Mouse (Mus musculus) T-cell, adult 2 months (primary cell): ENCODE measurements around the gene Tcta.
A peak's percentile ranks its signal among the peaks of the same experiment; 100 is the strongest.
"Not testable (repeated sequence)": the region's sequence is repeated elsewhere in the genome, so short reads cannot be mapped to it uniquely, and the experiment has no call there.

Source experiments
- DNase-seq: peaks from one replicate; pipeline ENCODE4 v3.0.0; 2022; ENCODE audit warnings: low spot score

The Tcta gene

DNA sequence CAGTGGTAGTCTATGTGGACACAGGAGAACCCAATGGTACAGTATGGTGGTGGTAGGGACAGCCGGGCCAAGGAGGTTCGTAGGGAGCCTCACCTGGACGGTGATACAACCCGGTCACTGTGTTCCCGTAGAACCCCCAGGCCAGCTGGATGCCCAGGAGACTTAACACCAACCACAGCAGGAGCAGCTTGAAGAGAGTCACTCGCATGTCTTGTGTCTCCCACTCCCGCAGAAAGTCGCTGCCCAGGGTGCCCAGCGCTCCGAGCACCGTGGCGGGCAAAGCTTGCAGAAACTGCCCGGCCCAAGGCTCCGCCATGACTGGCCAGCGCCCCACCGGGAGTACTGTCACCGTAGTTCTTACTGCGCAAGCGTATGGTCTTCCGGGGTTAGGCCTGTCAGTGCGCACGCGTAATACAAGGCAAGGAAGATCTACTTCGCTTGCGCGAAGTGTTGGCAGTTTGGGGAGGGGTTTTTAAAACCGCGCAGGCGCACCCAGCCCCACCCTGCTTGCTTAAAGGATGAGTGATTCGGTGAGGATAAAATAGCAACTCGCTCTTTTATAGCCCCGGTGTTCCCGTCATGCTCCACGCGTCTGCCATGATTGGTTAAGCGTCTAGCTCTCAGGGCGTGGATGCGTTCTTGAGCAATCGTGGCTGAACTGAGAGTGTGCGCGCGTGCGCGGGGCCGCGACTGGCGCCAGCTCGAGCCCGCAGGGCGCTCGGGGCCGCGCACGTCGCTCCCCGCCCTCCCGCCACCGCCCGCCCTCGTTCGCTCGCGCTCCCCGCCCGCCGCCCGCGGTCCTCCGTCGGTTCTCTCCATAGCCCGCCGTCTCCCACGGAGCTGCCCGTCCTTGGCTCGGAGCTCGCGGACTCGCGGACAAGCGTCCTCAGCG is at the start of gene Tcta, which contains the start of gene Rhoa:
Gene Tcta (minus strand): TSS at position 532 of the 892 bp plus-strand sequence.
Gene Rhoa (plus strand): TSS at position 501 of the 892 bp plus-strand sequence.
- peak; percentile 100 for DNase-seq

- no peak for DNase-seq
Measured at GRCm38 (mm10) chr9:108349727-108350126, 43.8 kb upstream of the Tcta start.

DNA sequence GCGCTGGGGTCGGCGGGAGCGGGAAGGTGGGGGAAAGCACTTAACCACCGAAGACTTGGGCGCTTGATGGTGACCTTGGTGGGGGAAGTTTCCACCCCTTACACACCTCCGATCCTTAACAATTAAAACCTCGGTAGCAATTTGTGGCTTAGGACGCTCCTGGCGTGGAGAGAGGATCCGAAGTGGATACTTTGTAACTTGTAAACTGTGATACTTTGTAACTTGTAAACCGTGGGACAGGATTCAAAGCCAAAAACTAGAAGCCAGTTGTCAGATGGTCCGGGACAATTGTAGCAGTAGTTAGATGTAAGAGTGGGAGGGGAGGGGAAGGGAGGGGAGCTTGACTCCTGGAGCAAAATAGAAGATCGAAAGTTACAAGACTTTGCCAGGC is 42.3 kb upstream of the Tcta start:
- no peak for DNase-seq

DNA sequence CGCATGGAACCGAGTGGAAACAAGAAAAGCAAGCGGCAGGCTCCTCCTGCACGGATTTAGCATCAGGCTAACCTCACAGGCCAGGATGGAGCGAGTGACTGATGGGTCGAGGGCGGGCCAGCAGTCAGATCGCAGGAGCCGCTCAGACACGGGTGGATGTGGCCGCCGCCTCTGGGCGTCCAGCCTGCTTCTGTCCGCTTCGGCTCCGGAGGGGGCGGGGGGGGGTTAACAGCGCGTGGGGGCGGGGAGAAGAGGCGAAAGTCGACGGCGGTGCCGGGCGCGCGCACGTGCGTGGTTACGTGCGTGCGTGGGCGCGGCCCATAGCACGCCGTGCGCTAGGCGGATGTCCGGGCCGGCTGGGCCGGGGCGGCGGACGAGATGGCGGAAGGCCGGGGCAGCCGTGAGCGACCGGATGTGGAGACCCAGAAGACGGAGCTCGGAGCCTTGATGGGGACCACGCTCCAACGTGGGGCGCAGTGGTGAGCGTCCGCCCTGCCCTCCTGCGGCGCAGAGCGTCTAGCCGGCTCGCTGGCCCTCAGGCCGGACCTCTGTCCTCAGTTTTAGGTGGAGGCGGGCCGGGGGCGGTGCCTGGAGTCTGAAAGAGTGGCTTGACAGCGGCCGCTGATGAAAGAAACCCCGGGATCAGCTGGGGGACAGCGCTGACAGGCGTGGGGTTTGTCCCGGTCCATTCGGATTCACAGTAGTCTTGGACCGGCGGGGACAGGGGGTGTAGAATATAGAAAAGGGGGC is 41.8 kb upstream of the Tcta start, which contains the start of gene Usp4:
Gene Usp4 (plus strand): TSS at position 314 of the 750 bp plus-strand sequence.
- DNase-seq, result peak; percentile 81

DNA sequence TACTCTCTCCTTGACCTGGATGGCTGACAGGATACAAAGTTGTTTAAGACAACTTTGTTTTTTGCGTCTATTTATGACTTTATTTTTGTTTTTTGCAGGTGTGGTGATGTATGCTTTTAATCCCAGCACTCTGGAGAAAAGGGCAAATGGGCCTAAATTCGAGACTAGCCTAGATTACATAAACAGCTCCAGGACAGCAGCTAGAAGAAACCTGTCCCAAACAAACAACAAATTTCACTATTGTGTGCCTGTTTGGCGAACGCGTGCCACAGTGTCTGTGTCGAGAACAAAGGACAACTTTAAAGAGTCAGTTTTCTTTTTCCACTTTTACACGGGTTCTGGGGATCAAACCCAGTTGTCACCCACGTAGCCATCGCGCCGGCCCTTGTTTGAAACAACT is 41.1 kb upstream of the Tcta start:
- no peak for DNase-seq

DNA sequence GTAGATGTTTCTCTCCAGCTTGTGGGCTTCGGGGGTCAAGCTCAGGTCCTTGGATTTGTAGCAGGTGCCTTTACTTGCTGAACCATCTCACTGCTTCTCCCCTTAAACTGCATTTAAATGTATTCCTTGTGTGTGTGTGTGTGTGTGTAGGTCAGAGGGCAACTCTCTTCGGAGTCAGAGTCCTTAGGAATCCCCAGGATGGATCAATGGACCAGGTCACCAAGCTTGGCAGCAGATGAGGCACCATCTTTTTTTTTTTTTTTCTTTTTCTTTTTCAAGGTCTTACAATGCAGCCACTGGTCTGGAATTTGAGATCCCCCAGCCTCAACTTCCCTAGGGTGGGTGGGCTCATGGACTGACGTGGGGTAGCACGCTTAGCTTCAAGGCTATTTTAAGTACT is 38.5 kb upstream of the Tcta start:
- no peak for DNase-seq

- DNase-seq, result no peak
Measured at GRCm38 (mm10) chr9:108343835-108344234, 37.9 kb upstream of the Tcta start.

DNA sequence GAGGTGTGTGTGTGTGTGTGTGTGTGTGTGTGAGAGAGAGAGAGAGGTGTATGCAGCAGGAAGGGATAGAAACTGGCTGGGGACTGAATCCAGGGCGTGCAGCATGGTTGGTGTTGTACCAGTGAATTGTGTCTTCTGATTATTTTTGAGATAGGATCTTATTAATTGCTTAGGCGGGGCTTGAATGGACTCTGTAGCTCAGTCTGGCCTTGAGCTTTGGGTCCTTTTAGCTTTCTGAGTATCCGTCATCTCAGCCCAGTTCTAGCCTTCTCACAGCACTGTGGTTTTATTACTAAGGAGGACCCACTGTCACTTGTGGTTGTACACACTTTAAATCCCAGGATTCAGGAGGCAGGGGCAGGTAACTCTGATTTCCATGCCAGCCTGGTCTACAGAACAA is 37.4 kb upstream of the Tcta start:
- DNase-seq, result no peak

GRCm38 (mm10) chr9:108342301-108342831 is 36.4 kb upstream of the Tcta start:
- DNase-seq, result peak; percentile 30

- DNase-seq, result no peak
Measured at GRCm38 (mm10) chr9:108341801-108342200, 35.8 kb upstream of the Tcta start.

DNA sequence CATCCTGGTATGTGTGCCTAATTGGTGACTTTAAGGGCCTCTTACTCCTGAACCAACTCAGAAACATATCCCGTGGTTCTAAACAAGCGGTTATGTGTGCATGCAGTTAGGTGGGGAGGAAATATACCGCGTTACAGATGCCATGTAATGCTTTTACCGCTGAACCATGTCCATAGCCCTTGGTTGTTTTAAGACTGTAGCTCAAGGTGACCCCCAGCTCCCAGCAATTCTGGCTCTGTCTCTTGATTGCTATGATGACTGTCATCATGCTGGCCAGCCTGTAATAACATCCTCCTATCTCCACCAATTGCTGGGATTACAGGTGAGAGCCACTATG is 35.1 kb upstream of the Tcta start:
- no peak for DNase-seq

DNA sequence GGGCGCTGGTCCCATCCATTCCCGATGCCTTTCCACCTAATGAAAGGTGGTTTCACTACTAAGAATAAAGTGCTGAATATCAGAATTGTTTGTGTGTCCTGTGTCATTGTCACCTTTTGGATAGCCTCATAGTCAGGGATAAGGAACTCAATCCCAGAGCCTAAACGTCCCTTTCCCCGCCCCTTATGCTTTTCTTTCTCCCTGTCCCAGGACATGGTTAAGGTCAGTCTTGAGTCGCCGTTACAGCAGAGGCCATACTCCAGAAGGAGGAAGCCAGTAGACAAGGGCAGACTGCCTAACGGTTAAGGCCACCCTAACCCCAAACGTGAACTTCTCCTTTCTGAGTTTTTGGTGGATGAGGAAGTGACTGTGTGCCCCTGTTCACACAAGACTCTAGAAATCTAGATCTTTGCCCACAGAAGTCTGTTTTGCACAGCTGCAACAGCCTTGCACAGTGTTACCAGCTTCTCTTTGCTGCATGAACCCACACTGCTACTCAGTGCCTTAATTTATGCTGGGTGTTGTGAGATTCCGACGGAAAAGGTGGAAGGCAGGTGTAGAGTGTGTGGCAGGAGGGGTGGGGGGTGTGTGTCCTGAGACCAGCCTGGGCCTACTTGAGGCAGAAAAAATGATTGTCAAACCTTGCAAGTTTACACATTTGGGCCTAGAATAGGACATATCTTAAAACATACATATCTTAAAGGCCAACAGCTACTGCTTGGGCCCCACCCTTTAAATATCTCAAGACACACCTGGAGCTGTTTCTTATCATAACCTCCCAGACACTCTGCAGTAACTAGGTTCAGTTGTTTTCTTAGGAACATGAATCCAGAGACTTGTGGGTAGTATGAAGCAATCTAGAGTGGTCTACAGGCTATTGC is 34.5 kb upstream of the Tcta start:
- DNase-seq, result peak; percentile 22

DNA sequence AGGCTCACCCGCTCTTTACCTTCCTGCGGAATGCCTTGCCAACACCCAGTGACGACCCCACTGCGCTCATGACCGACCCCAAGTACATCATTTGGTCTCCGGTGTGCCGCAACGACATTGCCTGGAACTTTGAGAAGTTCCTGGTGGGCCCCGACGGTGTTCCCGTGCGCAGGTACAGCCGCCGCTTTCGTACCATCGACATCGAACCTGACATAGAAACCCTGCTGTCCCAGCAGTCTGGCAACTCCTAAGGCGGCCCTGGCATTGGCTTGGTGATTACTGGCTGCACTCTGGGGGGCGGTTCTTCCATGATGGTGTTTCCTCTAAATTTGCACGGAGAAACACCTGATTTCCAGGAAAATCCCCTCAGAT is 33.9 kb upstream of the Tcta start:
- peak; percentile 12 for DNase-seq

GRCm38 (mm10) chr9:108338886-108339781 is 33.2 kb upstream of the Tcta start, which contains the start of gene Gpx1:
TSS of gene Gpx1 (plus strand) at chr9:108338903.
- peak; percentile 94 for DNase-seq

- peak; percentile 10 for DNase-seq
Measured at GRCm38 (mm10) chr9:108338551-108338885, 32.6 kb upstream of the Tcta start.

- DNase-seq, result no peak
Measured at GRCm38 (mm10) chr9:108337848-108338550, 32.0 kb upstream of the Tcta start.

GRCm38 (mm10) chr9:108325811-108326210 is 19.9 kb upstream of the Tcta start:
- no peak for DNase-seq

- no peak for DNase-seq
Measured at GRCm38 (mm10) chr9:108324784-108325183, 18.8 kb upstream of the Tcta start.

DNA sequence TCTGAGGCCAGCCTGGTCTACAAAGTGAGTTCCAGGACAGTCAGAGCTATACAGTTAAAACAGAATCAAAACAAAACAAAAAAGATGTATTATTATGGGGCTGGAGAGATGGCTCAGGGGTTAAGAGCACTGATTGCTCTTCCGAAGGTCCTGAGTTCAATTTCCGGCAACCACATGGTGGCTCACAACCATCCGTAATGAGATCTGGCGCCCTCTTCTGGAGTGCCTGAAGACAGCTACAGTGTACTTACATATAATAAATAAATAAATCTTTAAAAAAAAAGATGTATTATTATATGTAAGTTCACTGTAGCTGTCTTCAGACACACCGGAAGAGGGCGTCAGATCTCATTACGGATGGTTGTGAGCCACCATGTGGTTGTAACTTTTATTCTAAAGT is 16.1 kb upstream of the Tcta start:
- DNase-seq, result not testable (repeated sequence)

GRCm38 (mm10) chr9:108318462-108318861 is 12.5 kb upstream of the Tcta start:
- DNase-seq, result no peak
